Mouse (Mus musculus): ENCODE data around the gene Rims3.

Rims3 gene

GRCm38 (mm10) chr4:120935006-120935405, 80.4 kb downstream of the Rims3 start:
- DNase-seq (ENCODE audit: extremely low read depth, insufficient read length, low spot score), result no peak
